Mouse (Mus musculus) erythroid progenitor cell, adult 5-6 weeks (primary cell): ENCODE measurements around the gene Top1. TPM values are rescaled to one million over a fixed set of nuclear protein-coding genes. Genes with fewer than 3 reads are reported as not detected.
A peak's percentile ranks its signal among the peaks of the same experiment; 100 is the strongest.
"Not testable (repeated sequence)": the region's sequence is repeated elsewhere in the genome, so short reads cannot be mapped to it uniquely, and the experiment has no call there.

Experiments used
- ATAC-seq: replicated peaks from 2 replicates; pipeline ENCODE4 v1.8.0; 2016; ENCODE audit warnings: moderate number of reproducible peaks, mild to moderate bottlenecking, moderate TSS enrichment, inconsistent platforms; ENCODE audit not compliant: poor library complexity, low FRiP score, severe bottlenecking
- total RNA-seq, 2 experiments: library from RNA; stranded (forward) in 1 of 2; stranded (reverse) in 1 of 2; fragments of 150-400 nt in 1 of 2; fragments of 186-747, 209-891 nt in 1 of 2; gene quantifications; 2 replicates each; pipeline versions ENCODE4 v1.2.3 to v1.2.4; 2015 to 2017; ENCODE audit warnings: low replicate concordance in 2 of 2

The Top1 gene
- total RNA-seq, 2 experiments from 2014 or later: 104 to 172 TPM

- ATAC-seq: no peak
Observed at GRCm38 (mm10) chr2:160628666-160629527, 16.8 kb upstream of the Top1 start.

- ATAC-seq: no peak
Observed at GRCm38 (mm10) chr2:160629528-160629830, 16.2 kb upstream of the Top1 start.

- ATAC-seq: no peak
Observed at GRCm38 (mm10) chr2:160630872-160631597, 14.7 kb upstream of the Top1 start.

- ATAC-seq: no peak
Observed at GRCm38 (mm10) chr2:160639911-160640717, 5.6 kb upstream of the Top1 start.

GRCm38 (mm10) chr2:160641176-160641575, 4.5 kb upstream of the Top1 start:
- no peak for ATAC-seq

- ATAC-seq: no peak
Observed at GRCm38 (mm10) chr2:160646144-160646844, 606 bp downstream of the Top1 start.

- ATAC-seq: no peak
Observed at GRCm38 (mm10) chr2:160646845-160647178, 1.1 kb downstream of the Top1 start.

- ATAC-seq: no peak
Observed at GRCm38 (mm10) chr2:160648097-160648496, 2.4 kb downstream of the Top1 start.

GRCm38 (mm10) chr2:160649072-160649471, 3.4 kb downstream of the Top1 start:
- no peak for ATAC-seq

GRCm38 (mm10) chr2:160651165-160651564, 5.5 kb downstream of the Top1 start:
- ATAC-seq: 0 out of 2 replicates have a peak, but pooled peaks have one; percentile 62

GRCm38 (mm10) chr2:160653218-160653617, 7.5 kb downstream of the Top1 start:
- ATAC-seq: no peak

- ATAC-seq: no peak
Observed at GRCm38 (mm10) chr2:160655561-160655960, 9.9 kb downstream of the Top1 start.

- ATAC-seq: no peak
Observed at GRCm38 (mm10) chr2:160656234-160656633, 10.5 kb downstream of the Top1 start.

- ATAC-seq: peak; percentile 95
Observed at GRCm38 (mm10) chr2:160657801-160658442, 12.2 kb downstream of the Top1 start.

GRCm38 (mm10) chr2:160658811-160659210, 13.1 kb downstream of the Top1 start:
- ATAC-seq: peak; percentile 59

- no peak for ATAC-seq
Observed at GRCm38 (mm10) chr2:160664421-160664820, 18.7 kb downstream of the Top1 start.

GRCm38 (mm10) chr2:160664986-160665385, 19.3 kb downstream of the Top1 start:
- not testable (repeated sequence) for ATAC-seq

GRCm38 (mm10) chr2:160667259-160667658, 21.6 kb downstream of the Top1 start:
- ATAC-seq: no peak

- no peak for ATAC-seq
Observed at GRCm38 (mm10) chr2:160700271-160700670, 54.6 kb downstream of the Top1 start.
